Mouse (Mus musculus) erythroblast, adult 5-6 weeks (primary cell): ENCODE data around the gene Gpr174. TPM values are rescaled to one million over a fixed set of nuclear protein-coding genes. Genes with fewer than 3 reads are reported as not detected.
"Not testable (repeated sequence)": the region's sequence is repeated elsewhere in the genome, so short reads cannot be mapped to it uniquely, and the experiment has no call there.

Source experiments
- ATAC-seq: replicated peaks from 2 replicates; pipeline ENCODE4 v1.8.0; 2016; ENCODE audit warnings: moderate number of reproducible peaks, mild to moderate bottlenecking, moderate TSS enrichment, inconsistent platforms; ENCODE audit not compliant: poor library complexity, low FRiP score, severe bottlenecking
- total RNA-seq, 2 experiments: library from RNA; stranded (forward) in 1 of 2; stranded (reverse) in 1 of 2; fragments of 150-400 nt in 1 of 2; fragments of 200-764, 138-1000 nt in 1 of 2; gene quantifications; 2 replicates each; pipeline versions ENCODE4 v1.2.3 to v1.2.4; 2015 to 2017; ENCODE audit warnings: low replicate concordance in 2 of 2

Gene Gpr174
- total RNA-seq (2015; ENCODE audit: low replicate concordance), result not detected in 2 replicates
- 0.28 and 0.51 TPM in 2 replicates for total RNA-seq (2017; ENCODE audit: low replicate concordance)

DNA sequence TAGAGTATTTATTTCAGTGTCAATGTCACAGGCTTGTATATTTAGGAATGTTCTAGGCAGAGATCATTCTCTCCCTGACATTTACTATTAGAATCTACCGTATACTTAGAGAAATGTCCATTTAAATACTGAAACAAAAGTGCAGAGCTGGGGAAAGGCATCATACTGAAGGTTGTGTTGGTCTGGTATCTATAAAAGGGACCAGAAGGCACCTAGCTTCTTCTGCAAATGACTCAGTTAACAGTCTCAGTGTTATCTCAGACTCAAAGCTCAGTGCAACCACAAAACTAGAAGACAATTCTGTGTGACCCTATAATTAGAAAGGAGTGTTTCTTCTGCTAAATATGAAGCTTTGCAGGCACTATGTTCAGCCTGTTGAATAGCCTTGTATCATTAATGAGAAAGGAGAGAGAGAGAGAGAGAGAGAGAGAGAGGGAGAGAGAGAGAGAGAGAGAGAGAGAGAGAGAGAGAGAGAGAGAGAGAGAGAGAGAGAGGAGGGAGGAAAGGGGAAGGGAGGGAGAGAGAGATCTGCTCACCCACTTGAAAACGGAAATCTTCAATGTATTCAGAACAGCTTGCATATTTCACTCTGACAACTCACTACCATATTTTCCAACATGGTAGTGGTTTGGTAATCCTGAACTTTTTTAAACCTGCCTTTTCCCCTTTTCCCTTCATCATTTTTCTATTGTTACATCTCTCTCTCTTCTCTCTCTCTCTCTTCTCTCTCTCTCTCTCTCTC lies at the start of gene Gpr174:
TSS of gene Gpr174 (plus strand) at position 393 of the 742 bp plus-strand sequence.
- ATAC-seq, result no peak

DNA sequence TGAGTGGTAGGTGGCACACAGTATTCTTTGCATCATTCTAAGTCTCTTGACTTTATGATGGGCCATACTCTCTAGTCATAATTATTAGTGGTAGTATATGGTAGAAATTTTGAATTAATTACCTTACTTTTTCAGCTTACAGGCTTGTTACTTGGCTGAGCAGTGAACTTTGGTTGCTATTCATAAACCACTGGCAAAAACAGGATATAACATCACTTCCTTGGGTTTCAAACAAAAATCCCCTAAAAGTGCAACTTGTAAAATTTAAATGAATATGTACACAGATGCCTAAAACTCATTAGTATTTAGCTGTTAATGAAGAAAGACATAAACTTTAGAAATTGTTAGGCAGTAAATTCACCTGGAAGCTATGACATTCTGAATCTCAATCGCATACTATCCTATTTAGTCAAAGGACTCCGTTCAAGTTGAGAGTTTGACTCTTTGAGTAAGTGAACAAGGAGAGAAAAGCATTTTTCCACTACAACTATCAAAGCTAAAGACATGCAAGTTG lies 38.0 kb upstream of the Gpr174 start:
- ATAC-seq, result no peak

DNA sequence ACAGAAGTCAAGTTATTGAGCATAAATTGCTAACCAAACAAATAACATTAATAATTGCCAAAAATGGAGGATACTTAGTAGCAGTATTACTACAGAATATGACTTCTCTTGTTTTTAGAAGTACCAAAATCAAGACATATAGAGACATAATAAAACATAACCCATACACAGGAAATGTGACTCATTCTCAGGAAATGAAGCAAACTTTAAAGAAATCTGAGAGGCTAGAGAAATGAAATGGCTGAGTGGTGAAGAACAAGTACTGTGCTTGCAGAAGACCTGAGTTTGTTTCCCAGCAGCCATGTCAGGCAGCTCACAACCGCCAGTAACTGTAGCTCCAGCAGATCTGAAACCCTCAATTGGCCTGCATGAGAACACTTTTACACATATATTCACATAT lies 30.8 kb upstream of the Gpr174 start:
- ATAC-seq, result no peak

DNA sequence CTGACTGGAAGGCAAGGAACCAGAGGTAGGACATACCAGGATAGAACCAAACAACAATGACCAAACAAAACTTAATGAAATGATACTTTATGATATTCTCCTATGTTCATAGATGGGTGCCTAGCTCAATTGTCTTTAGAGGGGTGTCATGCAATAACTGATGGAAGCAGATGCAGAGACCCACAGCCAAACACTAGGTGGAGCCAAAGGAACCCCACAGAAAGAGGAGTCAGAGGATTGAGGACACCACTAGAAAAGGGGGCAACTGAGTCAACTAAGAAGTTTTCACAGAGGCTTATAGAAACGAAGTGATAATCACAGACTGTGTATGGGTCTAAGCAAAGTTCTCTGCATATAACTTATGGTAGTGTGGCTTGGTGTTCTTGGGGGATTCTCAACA lies 24.5 kb upstream of the Gpr174 start:
- ATAC-seq, result no peak

DNA sequence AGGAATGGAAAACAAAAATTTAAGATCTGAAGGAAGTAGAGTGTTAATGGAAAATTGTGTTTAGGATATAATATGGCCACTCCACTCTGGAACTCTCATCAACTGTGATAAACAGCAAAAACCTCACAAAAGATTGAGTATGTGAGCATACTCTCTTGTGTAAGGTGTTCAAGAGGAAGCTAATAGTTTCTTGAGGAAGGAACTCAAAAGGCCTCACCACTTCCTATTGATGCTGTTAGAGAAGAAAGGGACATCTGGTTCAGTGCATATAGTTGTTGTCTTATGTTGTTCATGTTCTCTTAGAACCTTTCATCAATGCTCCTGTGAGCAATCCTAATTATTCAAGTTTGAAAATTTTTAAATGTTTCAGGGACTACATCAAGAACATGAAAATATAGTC lies 21.0 kb upstream of the Gpr174 start:
- ATAC-seq, result no peak

DNA sequence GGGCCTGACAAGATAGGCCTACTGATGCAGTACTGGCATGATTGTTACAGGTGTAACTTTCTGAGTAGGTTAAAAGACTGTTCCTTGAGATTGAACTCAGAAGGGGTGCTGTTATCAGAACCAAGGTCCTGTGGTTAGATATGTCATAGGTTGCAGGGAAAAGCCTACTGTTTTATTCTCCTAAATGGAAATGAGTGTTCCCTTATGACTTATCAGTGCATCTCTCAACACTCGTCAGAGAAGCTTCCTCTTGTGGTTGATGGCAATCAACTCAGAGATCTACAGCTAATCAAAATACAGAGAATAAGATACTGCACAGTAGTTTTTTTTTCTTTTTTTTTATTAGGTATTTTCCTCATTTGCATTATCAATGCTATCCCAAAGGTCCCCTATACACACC lies 19.2 kb upstream of the Gpr174 start:
- ATAC-seq, result no peak

DNA sequence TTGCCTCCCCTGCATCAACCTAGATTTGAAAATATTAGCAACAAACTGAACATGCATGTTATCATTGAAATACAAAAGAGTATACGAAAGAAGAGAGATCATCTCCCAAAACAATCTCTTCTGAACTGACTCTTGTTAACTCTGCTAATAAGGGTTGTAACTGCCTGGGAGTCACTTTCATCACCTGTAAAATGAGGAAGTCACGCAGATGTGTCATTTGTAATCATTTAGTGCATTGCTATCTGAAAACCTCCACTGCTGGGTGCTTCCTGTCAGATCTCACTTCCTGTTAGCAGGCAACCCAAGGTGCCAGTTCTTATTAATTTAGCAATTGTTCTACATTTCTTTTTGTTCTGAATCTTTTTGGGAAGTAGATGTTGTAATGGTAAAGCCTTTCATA lies 5.3 kb upstream of the Gpr174 start:
- no peak for ATAC-seq

DNA sequence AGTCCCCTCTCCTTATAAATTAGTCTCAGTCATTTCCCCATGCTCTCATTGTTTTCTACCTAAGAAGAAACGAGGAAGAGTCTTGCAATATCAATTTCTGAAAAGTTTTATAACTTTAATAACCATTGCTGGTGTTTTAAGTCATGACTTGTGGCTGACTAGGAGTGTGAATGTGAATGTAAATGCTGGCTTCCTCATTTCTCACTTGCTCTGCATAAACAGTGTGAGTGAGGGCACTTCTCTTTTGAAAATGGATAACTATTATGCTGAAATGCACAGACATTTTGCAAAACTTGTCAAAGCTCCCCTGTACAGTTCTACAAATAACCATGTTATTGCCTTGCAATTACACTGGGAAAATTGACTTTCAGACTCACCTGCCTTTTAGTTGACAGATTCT lies 8.9 kb downstream of the Gpr174 start:
- ATAC-seq, result no peak

DNA sequence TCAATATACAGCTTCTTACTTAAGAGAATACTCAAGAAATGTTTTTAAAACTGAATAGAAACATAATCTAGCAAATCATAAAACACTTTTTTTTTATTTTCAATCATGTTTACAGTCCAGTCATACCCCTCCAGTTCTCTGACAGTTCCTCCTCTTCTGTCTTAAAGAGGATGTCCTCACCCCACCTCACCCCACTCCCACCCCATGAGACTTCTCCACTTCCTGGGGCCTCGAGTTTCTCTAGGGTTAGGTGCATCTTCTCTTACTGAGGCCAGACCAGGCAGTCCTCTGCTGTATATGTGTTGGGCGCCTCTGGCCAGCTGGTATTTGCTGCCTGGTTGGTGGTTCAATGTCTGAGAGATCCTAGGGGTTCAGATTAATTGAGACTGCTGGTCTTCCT lies 21.9 kb downstream of the Gpr174 start:
- no peak for ATAC-seq

DNA sequence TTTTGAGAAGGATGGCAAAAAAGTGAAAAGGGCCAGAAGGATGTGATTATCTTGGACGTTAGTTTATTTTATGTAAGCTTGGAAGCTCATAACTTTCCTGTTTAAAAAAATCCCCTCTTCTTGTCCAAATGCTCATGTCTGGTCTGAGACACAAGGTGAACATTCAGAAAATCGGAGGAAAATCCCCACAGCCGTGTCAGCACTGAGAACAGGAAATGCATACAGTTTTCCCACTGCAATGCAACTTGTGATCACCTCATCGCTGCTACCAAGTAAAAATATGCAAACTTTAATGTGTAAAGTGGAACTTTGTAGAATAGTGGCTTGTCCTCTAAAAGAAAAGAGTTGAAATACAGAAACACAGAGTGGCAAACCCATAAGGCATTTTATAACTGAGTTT lies 28.5 kb downstream of the Gpr174 start:
- no peak for ATAC-seq

DNA sequence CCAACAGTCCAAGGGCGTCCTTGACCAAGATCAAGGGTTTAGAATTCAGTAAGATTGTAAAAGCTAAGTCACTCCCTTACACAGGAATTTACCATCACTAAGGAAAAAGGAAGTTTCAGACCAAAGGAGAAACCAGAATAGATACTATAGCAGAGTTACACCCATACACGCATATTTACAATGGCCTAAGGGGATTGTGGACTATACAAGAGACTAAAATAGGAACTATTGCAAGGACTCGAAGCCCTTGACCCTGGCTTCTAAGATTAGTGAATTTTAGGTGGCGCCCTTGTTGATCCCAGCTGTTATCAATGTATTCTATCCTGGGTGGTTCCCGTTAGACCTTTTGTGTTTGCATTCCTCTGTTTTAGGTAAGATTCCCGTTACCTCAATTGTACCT lies 42.2 kb downstream of the Gpr174 start:
- not testable (repeated sequence) for ATAC-seq

DNA sequence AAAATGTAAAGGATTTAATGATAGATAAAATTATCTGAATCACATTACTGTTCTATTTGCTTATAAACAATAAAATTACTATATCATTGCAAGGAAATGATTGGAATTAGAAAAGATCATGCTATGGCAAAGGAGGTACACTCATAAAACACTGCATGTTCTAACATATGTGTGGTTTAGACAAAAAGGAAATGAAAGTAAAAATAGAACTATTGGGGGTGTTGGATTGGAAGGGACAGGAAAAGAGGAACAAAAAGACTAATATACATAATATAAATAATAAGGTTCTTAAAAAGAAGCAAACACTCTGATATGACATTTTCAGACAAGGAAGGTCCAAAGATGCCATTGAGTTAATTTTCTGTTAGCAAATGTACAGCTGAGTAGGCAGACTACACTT lies 43.1 kb downstream of the Gpr174 start:
- no peak for ATAC-seq

DNA sequence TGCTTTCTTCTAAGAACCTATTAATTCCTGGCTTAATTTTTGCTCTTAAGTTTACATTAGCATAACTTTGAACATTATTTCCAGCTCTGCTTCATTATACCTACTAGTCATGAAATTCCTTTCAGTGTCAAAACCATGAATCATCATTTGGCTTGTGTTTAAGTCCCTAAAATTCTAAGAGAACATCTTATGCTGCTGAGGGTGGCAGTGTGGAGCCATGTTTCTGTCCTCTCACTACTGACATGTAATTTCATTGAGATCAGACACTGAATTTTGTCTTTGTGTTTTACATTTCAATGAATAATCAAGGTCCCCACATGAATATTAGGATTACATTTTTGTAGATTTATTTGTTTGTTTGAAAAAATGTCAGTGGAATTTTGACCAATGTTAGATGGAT lies 50.8 kb downstream of the Gpr174 start:
- ATAC-seq, result no peak

DNA sequence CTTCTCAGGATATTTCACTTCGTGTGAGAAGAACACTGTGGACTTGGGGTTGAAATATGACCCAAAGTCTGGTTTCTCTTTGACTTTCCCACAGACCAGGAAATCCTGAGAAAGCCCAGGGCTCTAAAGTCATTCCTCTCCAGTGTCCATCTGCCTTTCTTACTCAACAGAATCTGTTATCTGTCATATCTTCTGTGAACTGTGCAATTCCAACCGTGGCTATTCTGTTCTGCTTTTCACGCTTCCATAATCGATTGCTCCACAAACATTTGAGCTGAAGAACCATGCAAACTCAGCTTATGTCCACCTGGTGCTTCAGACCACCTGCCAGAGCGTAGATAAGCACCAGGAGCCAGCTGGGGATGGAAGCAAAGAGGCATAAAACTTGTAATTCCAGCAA lies 56.9 kb downstream of the Gpr174 start:
- no peak for ATAC-seq

DNA sequence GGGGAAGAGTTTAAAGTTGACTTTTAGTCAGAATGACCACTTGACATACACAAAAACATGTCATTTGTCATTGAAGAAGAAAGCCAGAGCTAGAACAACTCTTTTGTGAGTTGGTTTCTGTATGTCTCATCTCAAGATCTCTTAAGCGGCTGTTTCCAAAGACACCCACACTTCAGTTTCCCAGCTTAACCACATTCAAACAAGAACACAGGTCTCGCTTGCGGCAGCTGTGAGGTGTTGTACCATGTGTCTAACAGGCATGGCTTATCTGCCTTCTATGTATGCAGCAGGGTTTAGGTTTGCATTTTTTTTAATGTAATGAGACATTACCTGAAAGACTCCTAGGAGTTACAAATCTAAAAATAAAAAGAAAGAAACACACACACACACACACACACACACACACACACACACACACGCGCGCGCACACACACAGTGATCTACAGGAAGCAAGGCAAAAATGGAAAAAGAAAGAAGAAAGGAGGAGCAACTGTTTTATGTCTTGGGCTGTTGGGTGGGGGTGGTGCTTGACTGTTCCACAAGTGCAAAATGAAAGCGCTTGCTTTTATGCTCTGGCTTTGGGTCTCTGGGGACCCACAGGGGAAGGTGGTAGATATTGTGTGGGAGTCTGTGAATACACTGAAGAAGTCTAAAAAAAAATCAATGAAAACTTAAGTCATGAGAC lies 70.2 kb downstream of the Gpr174 start:
- ATAC-seq, result no peak

DNA sequence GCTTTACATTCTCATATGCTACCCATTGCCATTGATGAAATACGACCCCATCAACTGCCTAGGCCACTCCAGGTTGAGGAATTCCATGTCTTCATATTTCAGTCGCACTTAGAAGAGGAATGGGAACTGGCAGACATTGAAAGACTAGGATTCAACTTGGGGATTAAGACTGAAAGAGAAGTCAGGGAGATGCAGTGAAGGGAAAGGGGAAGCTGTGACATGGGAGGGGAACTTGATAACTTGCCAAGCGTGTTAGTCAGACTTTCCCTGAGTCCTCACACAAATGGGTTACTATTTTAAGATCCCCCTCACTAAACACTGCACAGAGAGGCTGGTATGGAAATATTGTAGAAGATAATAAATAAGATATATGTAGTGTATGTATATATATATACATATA lies 74.2 kb downstream of the Gpr174 start:
- no peak for ATAC-seq

DNA sequence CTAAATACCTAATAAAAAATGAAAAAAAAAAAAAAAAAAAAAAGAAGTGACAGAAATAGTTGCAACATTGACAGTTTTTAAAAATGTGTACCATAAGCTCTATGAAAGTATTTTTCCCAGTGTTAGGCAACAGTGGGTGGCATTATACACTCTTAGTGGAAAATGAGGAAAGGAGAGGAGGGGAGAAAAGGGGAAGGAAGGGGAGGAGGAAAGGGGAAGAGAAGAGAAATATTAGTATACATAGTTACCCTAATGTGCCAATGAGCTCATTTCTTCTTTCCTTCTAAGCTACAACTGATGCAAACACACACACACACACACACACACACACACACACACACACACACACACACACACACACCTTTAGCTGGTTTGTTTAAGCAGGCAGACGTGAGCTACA lies 80.9 kb downstream of the Gpr174 start:
- no peak for ATAC-seq

DNA sequence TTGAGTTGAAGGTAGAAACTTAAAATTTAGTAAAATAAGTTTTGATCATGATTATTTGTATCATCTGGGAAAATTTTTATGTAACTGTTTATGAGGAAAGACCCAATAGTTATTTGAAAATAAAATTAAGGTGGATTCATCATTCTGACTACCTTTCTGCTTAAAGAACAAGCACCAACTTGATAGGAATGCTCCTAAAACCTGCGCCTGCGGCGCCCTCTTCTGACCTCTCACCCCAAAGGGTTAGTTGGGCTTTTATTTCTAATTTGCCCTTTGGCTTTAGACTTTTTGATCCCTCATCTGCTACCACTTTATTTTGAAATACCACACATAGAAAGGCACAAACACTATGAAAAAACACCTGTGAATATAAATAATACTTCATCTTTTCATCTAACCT lies 86.3 kb downstream of the Gpr174 start:
- ATAC-seq, result no peak
